Mouse (Mus musculus): ENCODE data around the gene Prkar1b. TPM values are rescaled to one million over a fixed set of nuclear protein-coding genes. Genes with fewer than 3 reads are reported as not detected.
A peak's percentile ranks its signal among the peaks of the same experiment; 100 is the strongest.

Prkar1b gene
- polyA plus RNA-seq, 1 experiment from 2014 or later: 10.9 TPM

GRCm38 (mm10) chr5:138999716-139000115 is 150.1 kb downstream of the Prkar1b start:
- H3K4me3 ChIP-seq (ENCODE audit: low read depth, low read length): no peak overlapping the region
- DNase-seq (ENCODE audit: low spot score): no peak
- H3K9ac ChIP-seq (ENCODE audit: low read length): no peak overlapping the region
- H3K27ac ChIP-seq (ENCODE audit: low read depth, low read length): no peak overlapping the region
- ATAC-seq (replicated peaks; ENCODE audit: low FRiP score): no peak
- peaks cover 41% of the 10 kb centered on the region for H3K27me3 ChIP-seq (ENCODE audit: control insufficient read depth, insufficient read depth, low read length)
- H3K9me3 ChIP-seq (ENCODE audit: control insufficient read depth, low read length): peaks cover 3% of the 10 kb centered on the region; the same call in 1 of the 2 replicates
- peaks cover 17% of the 10 kb centered on the region; the same call in 1 of the 2 replicates for H3K4me1 ChIP-seq (replicated peaks; ENCODE audit: control insufficient read depth, insufficient read depth, low read length)
- H3K36me3 ChIP-seq (ENCODE audit: control insufficient read depth, insufficient read depth, low read length): no peaks in the 10 kb centered on the region
- H3K4me2 ChIP-seq (ENCODE audit: low read depth, low read length, severe bottlenecking): no peak overlapping the region
- 74% methylated on average over 7 of the region's 7 CpGs for WGBS

GRCm38 (mm10) chr5:138997936-138998580 is 151.7 kb downstream of the Prkar1b start:
- WGBS: 1% methylated on average over 30 of the region's 30 CpGs
- Histone ChIP-seq H3K9me3 (ENCODE audit: control insufficient read depth, low read length) (peaks cover 3% of the 10 kb centered on the region; the same call in 1 of the 2 replicates), H3K4me2 (ENCODE audit: low read depth, low read length, severe bottlenecking) (peak overlapping the region; percentile 53), H3K4me1 (replicated peaks; ENCODE audit: control insufficient read depth, insufficient read depth, low read length) (peaks cover 28% of the 10 kb centered on the region), H3K27me3 (ENCODE audit: control insufficient read depth, insufficient read depth, low read length) (peaks cover 53% of the 10 kb centered on the region), H3K36me3 (ENCODE audit: control insufficient read depth, insufficient read depth, low read length) (no peaks in the 10 kb centered on the region), H3K9ac (ENCODE audit: low read length) (0 out of 2 replicates have a peak overlapping the region, but pooled peaks have one; percentile 27), H3K4me3 (ENCODE audit: low read depth, low read length) (peak overlapping the region; percentile 25), H3K27ac (ENCODE audit: low read depth, low read length) (no peak overlapping the region)
- ATAC-seq (replicated peaks; ENCODE audit: low FRiP score) (no peak), DNase-seq (ENCODE audit: low spot score) (peak; percentile 59)

- Histone ChIP-seq H3K4me2 (ENCODE audit: low read depth, low read length, severe bottlenecking) (peak within 1 kb of the TSS; percentile 89), H3K9me3 (ENCODE audit: control insufficient read depth, low read length) (peaks cover 3% of the 10 kb centered on the region; the same call in 1 of the 2 replicates), H3K27me3 (ENCODE audit: control insufficient read depth, insufficient read depth, low read length) (peaks cover 60% of the 10 kb centered on the region), H3K27ac (ENCODE audit: low read depth, low read length) (no peak within 1 kb of the TSS), H3K4me1 (replicated peaks; ENCODE audit: control insufficient read depth, insufficient read depth, low read length) (peaks cover 35% of the 10 kb centered on the region), H3K36me3 (ENCODE audit: control insufficient read depth, insufficient read depth, low read length) (no peaks in the 10 kb centered on the region), H3K4me3 (ENCODE audit: low read depth, low read length) (peak within 1 kb of the TSS; percentile 57), H3K9ac (ENCODE audit: low read length) (peak within 1 kb of the TSS; percentile 27; the same call in 1 of the 2 replicates)
- under 1% methylated on average over 48 of the region's 48 CpGs for WGBS
- peak; percentile 83 for DNase-seq (ENCODE audit: low spot score)
- ATAC-seq (replicated peaks; ENCODE audit: low FRiP score): peak; percentile 42
These were observed 152.5 kb downstream of the Prkar1b start, which contains the start of gene Pdgfa for GRCm38 (mm10) chr5:138997171-138997788. Pdgfa (minus strand) TSS chr5:138997370.

GRCm38 (mm10) chr5:138996322-138997073 is 153.3 kb downstream of the Prkar1b start:
- DNase-seq (ENCODE audit: low spot score) (peak; percentile 69), ATAC-seq (replicated peaks; ENCODE audit: low FRiP score) (peak; percentile 8; the same call in 1 of the 2 replicates)
- whole genome bisulfite sequencing: 1% methylated on average over 24 of the region's 24 CpGs
- Histone ChIP-seq H3K36me3 (ENCODE audit: control insufficient read depth, insufficient read depth, low read length) (no peaks in the 10 kb centered on the region), H3K27me3 (ENCODE audit: control insufficient read depth, insufficient read depth, low read length) (peaks cover 66% of the 10 kb centered on the region), H3K4me1 (replicated peaks; ENCODE audit: control insufficient read depth, insufficient read depth, low read length) (peaks cover 35% of the 10 kb centered on the region), H3K9me3 (ENCODE audit: control insufficient read depth, low read length) (no peaks in the 10 kb centered on the region), H3K9ac (ENCODE audit: low read length) (peak overlapping the region; percentile 66; the same call in 1 of the 2 replicates), H3K27ac (ENCODE audit: low read depth, low read length) (no peak overlapping the region), H3K4me3 (ENCODE audit: low read depth, low read length) (peak overlapping the region; percentile 57), H3K4me2 (ENCODE audit: low read depth, low read length, severe bottlenecking) (peak overlapping the region; percentile 89)

GRCm38 (mm10) chr5:138995721-138996311 is 154.0 kb downstream of the Prkar1b start:
- H3K27me3 ChIP-seq (ENCODE audit: control insufficient read depth, insufficient read depth, low read length): peaks cover 72% of the 10 kb centered on the region
- under 1% methylated on average over 36 of the region's 52 CpGs for whole genome bisulfite sequencing
- peak overlapping the region; percentile 57 for H3K4me3 ChIP-seq (ENCODE audit: low read depth, low read length)
- H3K4me1 ChIP-seq (replicated peaks; ENCODE audit: control insufficient read depth, insufficient read depth, low read length): peaks cover 35% of the 10 kb centered on the region
- no peaks in the 10 kb centered on the region for H3K36me3 ChIP-seq (ENCODE audit: control insufficient read depth, insufficient read depth, low read length)
- no peaks in the 10 kb centered on the region for H3K9me3 ChIP-seq (ENCODE audit: control insufficient read depth, low read length)
- H3K27ac ChIP-seq (ENCODE audit: low read depth, low read length): no peak overlapping the region
- peak overlapping the region; percentile 89 for H3K4me2 ChIP-seq (ENCODE audit: low read depth, low read length, severe bottlenecking)
- ATAC-seq (replicated peaks; ENCODE audit: low FRiP score) (peak; percentile 51), DNase-seq (ENCODE audit: low spot score) (peak; percentile 84)
- peak overlapping the region; percentile 66 for H3K9ac ChIP-seq (ENCODE audit: low read length)

GRCm38 (mm10) chr5:138994786-138995720 is 154.7 kb downstream of the Prkar1b start:
- Histone ChIP-seq H3K9me3 (ENCODE audit: control insufficient read depth, low read length) (no peaks in the 10 kb centered on the region), H3K4me1 (replicated peaks; ENCODE audit: control insufficient read depth, insufficient read depth, low read length) (peaks cover 35% of the 10 kb centered on the region), H3K4me3 (ENCODE audit: low read depth, low read length) (peak overlapping the region; percentile 57), H3K9ac (ENCODE audit: low read length) (peak overlapping the region; percentile 66), H3K4me2 (ENCODE audit: low read depth, low read length, severe bottlenecking) (peak overlapping the region; percentile 89), H3K36me3 (ENCODE audit: control insufficient read depth, insufficient read depth, low read length) (no peaks in the 10 kb centered on the region), H3K27ac (ENCODE audit: low read depth, low read length) (peak overlapping the region; percentile 53; the same call in 1 of the 2 replicates), H3K27me3 (ENCODE audit: control insufficient read depth, insufficient read depth, low read length) (peaks cover 72% of the 10 kb centered on the region)
- WGBS: under 1% methylated on average over 96 of the region's 127 CpGs
- ATAC-seq (replicated peaks; ENCODE audit: low FRiP score): peak; percentile 37
- DNase-seq (ENCODE audit: low spot score): peak; percentile 84

- H3K4me1 ChIP-seq (replicated peaks; ENCODE audit: control insufficient read depth, insufficient read depth, low read length): peaks cover 35% of the 10 kb centered on the region
- no peak; the same call in 1 of the 2 replicates for ATAC-seq (replicated peaks; ENCODE audit: low FRiP score)
These were observed 155.6 kb downstream of the Prkar1b start for GRCm38 (mm10) chr5:138994108-138994785.

More at GRCm38 (mm10) chr5:138994108-138994785, 155.6 kb downstream of the Prkar1b start:
- H3K9me3 ChIP-seq (ENCODE audit: control insufficient read depth, low read length): no peaks in the 10 kb centered on the region
- H3K27me3 ChIP-seq (ENCODE audit: control insufficient read depth, insufficient read depth, low read length): peaks cover 67% of the 10 kb centered on the region
- H3K4me2 ChIP-seq (ENCODE audit: low read depth, low read length, severe bottlenecking): peak overlapping the region; percentile 89
- no peaks in the 10 kb centered on the region for H3K36me3 ChIP-seq (ENCODE audit: control insufficient read depth, insufficient read depth, low read length)
- H3K4me3 ChIP-seq (ENCODE audit: low read depth, low read length): peak overlapping the region; percentile 57
- H3K27ac ChIP-seq (ENCODE audit: low read depth, low read length): no peak overlapping the region
- WGBS: under 1% methylated on average over 46 of the region's 48 CpGs
- DNase-seq (ENCODE audit: low spot score): peak; percentile 72
- H3K9ac ChIP-seq (ENCODE audit: low read length): peak overlapping the region; percentile 66

Measured in forebrain, embryonic 11.5 days (tissue).